Mouse (Mus musculus) stomach, postnatal 0 days (tissue): Measurements from ENCODE around the gene Nomo1.
A peak's percentile ranks its signal among the peaks of the same experiment; 100 is the strongest.

Source experiments
- CTCF ChIP-seq: IDR thresholded peaks from 2 replicates; pipeline ENCODE4 v1.5.1; 2016; ENCODE audit warnings: antibody characterized with exemption, low read depth, mild to moderate bottlenecking, moderate library complexity
- EP300 ChIP-seq: optimal IDR thresholded peaks from 2 replicates; pipeline ENCODE3; 2016; ENCODE audit warnings: antibody characterized with exemption

- TF ChIP-seq CTCF (peak; percentile 91), EP300 (no peak)
Measured at GRCm38 (mm10) chr7:46009578-46009977, 23.9 kb upstream of the Nomo1 start.
